Mouse (Mus musculus): ENCODE results near the gene Ptprn2. TPM values are rescaled to one million over a fixed set of nuclear protein-coding genes. Genes with fewer than 3 reads are reported as not detected.

The Ptprn2 gene
- polyA plus RNA-seq, 1 experiment from 2014 or later = 12.2 TPM

DNA sequence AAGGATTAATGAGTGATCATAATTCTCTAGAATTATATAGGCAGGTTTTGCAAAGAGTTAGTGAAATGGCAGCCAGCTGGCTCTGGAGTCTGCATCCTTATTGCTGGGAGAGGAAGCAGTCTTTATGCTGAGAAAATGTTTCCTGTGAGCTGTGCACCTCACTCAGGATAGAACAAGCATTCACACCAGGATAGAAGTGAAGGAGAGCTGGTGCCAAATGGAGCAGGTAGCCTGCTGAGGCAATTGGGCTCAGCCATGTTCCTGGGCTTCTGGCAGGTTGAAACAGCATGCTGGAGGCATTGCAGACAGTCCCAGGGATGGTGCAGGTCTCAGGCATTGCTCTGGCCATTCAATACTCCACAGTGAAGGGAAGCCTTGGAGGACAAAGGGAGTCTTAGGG is 47.8 kb downstream of the Ptprn2 start:
- Histone ChIP-seq H3K27ac (replicated peaks) (no peak overlapping the region), H3K9ac (replicated peaks) (no peak overlapping the region), H3K9me3 (no peaks in the 10 kb centered on the region), H3K4me2 (replicated peaks) (no peak overlapping the region), H3K4me3 (no peak overlapping the region), H3K27me3 (no peaks in the 10 kb centered on the region), H3K36me3 (no peaks in the 10 kb centered on the region), H3K4me1 (no peaks in the 10 kb centered on the region)
- no peak for ATAC-seq (ENCODE audit: low FRiP score, low read depth)

DNA sequence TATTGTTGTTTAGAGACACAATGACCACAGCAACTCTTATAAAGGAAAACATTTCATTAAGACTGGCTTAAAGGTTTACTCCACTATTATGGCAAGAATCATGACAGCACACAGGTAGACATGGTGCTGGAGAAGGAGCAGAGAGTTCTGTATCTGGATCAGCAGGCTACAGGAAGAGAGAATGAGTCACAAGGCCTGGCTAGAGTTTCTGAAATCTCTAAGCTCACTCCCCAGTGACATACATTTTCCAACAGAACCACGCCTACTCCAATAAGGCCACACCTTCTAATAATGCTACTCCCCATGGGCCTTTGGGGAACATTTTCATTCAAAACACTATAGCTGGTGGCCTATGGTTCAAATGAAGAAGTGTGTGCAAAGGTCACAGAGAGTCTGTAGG is 53.8 kb downstream of the Ptprn2 start:
- H3K27ac ChIP-seq (replicated peaks) = no peak overlapping the region
- H3K4me3 ChIP-seq = no peak overlapping the region
- H3K4me1 ChIP-seq = no peaks in the 10 kb centered on the region
- H3K36me3 ChIP-seq = no peaks in the 10 kb centered on the region
- H3K9me3 ChIP-seq = no peaks in the 10 kb centered on the region
- no peak for ATAC-seq (ENCODE audit: low FRiP score, low read depth)
- no peak overlapping the region for H3K9ac ChIP-seq (replicated peaks)
- no peaks in the 10 kb centered on the region for H3K27me3 ChIP-seq
- H3K4me2 ChIP-seq (replicated peaks) = no peak overlapping the region
- 83% methylated on average over 1 of the region's 1 CpGs for WGBS

DNA sequence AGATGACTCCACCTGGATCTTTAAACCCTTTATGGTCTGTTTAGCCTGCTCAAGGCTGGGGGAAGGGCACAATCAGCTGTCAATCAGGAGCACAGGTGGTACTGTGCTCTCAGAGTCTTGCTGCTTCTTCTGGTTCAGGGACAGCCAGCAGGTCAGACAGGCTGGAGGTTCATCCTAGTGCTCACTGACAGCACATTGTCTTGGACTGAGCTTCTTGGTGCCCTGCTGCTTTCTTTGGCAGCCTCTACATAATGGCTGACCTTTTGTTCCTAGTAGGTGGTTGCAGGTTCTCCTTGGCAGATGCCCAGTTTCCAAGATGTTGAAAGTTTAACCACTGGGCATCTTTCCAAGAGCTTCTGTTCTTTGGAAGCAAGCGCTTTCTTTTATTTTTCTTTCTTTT is 55.1 kb downstream of the Ptprn2 start:
- Histone ChIP-seq H3K36me3 (no peaks in the 10 kb centered on the region), H3K9me3 (no peaks in the 10 kb centered on the region), H3K9ac (replicated peaks) (no peak overlapping the region), H3K4me3 (no peak overlapping the region), H3K4me2 (replicated peaks) (no peak overlapping the region), H3K27ac (replicated peaks) (no peak overlapping the region), H3K4me1 (no peaks in the 10 kb centered on the region), H3K27me3 (no peaks in the 10 kb centered on the region)
- ATAC-seq (ENCODE audit: low FRiP score, low read depth) = no peak
- 100% methylated on average over 1 of the region's 1 CpGs for WGBS

DNA sequence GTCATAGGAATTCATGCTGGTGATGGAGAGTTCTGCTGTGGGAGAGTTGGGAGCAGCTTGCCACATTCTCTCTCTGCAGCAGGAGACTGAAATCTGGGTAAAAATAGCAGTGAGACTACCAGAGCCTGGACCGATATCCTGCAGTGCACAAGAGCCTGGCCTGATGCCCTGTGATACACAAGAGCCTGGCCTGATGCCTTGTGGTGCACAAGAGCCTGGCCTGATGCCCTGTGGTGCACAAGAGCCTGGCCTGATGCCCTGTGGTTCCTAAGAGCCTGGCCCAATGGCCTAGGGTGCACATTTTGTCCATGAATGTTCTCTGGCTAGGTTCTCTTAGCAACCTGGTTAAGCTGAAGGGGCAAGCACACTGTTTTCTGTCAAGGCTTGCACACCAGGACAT is 64.5 kb downstream of the Ptprn2 start:
- Histone ChIP-seq H3K4me2 (replicated peaks) (no peak overlapping the region), H3K4me1 (no peaks in the 10 kb centered on the region), H3K4me3 (no peak overlapping the region), H3K36me3 (no peaks in the 10 kb centered on the region), H3K27me3 (no peaks in the 10 kb centered on the region), H3K9me3 (no peaks in the 10 kb centered on the region), H3K27ac (replicated peaks) (no peak overlapping the region), H3K9ac (replicated peaks) (no peak overlapping the region)
- WGBS = 93% methylated on average over 1 of the region's 1 CpGs
- no peak for ATAC-seq (ENCODE audit: low FRiP score, low read depth)

DNA sequence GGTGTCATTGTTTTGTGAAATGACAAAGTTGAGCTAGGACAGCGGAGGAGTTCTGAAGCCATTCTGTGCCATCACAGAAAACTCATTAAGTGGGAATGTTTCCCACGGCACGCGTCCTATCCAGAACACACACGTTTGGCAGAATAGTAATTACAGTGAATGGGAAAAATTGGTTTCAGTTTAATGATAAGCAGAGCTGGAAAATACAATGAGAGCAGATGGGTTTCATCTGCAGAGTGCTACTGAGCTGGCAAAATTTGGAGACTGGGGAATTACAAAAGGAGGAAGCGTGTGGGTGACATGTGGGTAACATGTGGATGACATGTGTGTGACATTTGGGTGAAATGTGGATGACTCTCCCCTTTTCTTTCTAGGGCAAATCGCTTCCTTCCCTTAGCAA is 66.0 kb downstream of the Ptprn2 start:
- WGBS = 88% methylated on average over 7 of the region's 7 CpGs
- H3K9ac ChIP-seq (replicated peaks) = no peak overlapping the region
- H3K4me3 ChIP-seq = no peak overlapping the region
- H3K27ac ChIP-seq (replicated peaks) = no peak overlapping the region
- no peaks in the 10 kb centered on the region for H3K36me3 ChIP-seq
- ATAC-seq (ENCODE audit: low FRiP score, low read depth) = no peak
- no peaks in the 10 kb centered on the region for H3K4me1 ChIP-seq
- H3K9me3 ChIP-seq = no peaks in the 10 kb centered on the region
- no peaks in the 10 kb centered on the region for H3K27me3 ChIP-seq
- H3K4me2 ChIP-seq (replicated peaks) = no peak overlapping the region

DNA sequence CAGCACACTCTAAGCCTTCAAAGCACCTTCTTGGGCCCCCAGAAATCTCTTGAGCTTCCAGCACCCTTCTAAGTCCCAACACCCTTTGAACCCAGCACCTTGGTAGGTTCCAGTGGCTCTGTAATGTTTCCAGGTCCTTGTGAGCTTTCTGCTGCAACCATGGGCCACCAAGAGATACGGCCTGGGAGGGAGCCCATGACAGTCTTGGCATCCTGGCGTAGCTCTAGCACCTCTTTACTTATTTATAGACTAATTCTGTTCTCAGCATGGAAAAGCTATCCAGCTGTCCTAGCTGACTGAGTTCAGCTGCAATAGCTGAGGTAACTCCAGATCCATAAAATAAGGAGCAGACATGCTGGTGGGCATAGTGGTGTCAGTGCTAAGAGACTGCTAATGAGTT is 66.8 kb downstream of the Ptprn2 start:
- H3K36me3 ChIP-seq = no peaks in the 10 kb centered on the region
- H3K27ac ChIP-seq (replicated peaks) = no peak overlapping the region
- no peak overlapping the region for H3K4me2 ChIP-seq (replicated peaks)
- ATAC-seq (ENCODE audit: low FRiP score, low read depth) = no peak
- H3K4me3 ChIP-seq = no peak overlapping the region
- H3K9ac ChIP-seq (replicated peaks) = no peak overlapping the region
- no peaks in the 10 kb centered on the region for H3K4me1 ChIP-seq
- H3K9me3 ChIP-seq = no peaks in the 10 kb centered on the region
- 87% methylated on average over 2 of the region's 2 CpGs for WGBS
- H3K27me3 ChIP-seq = no peaks in the 10 kb centered on the region

DNA sequence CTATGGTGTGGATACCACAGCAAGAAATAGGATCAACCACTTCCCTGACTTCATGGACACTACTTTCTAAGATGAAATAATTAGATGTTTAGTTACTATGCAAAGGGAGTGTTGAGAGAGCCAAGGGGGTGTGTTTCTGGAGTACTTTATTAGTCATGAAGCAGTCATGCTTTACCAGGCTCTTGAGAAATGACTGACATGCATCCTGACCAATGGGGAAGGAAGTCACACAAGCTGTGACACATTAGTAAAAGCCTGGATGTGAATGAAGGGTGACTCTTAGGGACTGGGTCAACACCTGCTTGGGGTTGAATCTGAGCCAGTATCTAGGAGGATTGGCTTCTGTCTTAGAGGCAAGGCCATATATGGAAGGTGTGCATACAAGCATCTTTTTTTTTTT is 67.8 kb downstream of the Ptprn2 start:
- no peak overlapping the region for H3K4me2 ChIP-seq (replicated peaks)
- no peak overlapping the region for H3K27ac ChIP-seq (replicated peaks)
- no peaks in the 10 kb centered on the region for H3K4me1 ChIP-seq
- H3K9ac ChIP-seq (replicated peaks) = no peak overlapping the region
- no peaks in the 10 kb centered on the region for H3K36me3 ChIP-seq
- no peaks in the 10 kb centered on the region for H3K9me3 ChIP-seq
- ATAC-seq (ENCODE audit: low FRiP score, low read depth) = no peak
- H3K4me3 ChIP-seq = no peak overlapping the region
- no peaks in the 10 kb centered on the region for H3K27me3 ChIP-seq

DNA sequence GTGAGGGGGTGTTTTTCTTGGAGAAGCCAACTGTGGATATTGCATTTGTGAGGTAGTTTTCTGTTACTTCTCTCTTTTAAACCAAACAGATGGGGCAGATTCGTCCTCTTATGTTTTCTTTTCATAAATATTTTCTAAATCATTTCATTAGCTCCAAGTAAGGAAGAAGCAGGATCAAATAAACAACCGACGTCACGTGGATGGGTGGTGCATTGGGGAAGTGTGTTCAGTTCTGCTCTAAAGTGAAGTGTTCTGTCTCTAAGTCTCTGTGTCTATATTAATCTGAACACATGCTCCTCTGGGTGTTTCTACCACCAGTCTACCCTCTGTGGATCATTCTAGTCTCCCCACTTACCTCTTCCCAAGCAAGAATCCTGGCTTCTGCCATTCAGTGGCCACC is 70.4 kb downstream of the Ptprn2 start:
- WGBS = 86% methylated on average over 4 of the region's 4 CpGs
- ATAC-seq (ENCODE audit: low FRiP score, low read depth) = no peak
- Histone ChIP-seq H3K4me3 (no peak overlapping the region), H3K4me1 (no peaks in the 10 kb centered on the region), H3K27ac (replicated peaks) (no peak overlapping the region), H3K36me3 (no peaks in the 10 kb centered on the region), H3K4me2 (replicated peaks) (no peak overlapping the region), H3K9me3 (no peaks in the 10 kb centered on the region), H3K9ac (replicated peaks) (no peak overlapping the region), H3K27me3 (no peaks in the 10 kb centered on the region)

DNA sequence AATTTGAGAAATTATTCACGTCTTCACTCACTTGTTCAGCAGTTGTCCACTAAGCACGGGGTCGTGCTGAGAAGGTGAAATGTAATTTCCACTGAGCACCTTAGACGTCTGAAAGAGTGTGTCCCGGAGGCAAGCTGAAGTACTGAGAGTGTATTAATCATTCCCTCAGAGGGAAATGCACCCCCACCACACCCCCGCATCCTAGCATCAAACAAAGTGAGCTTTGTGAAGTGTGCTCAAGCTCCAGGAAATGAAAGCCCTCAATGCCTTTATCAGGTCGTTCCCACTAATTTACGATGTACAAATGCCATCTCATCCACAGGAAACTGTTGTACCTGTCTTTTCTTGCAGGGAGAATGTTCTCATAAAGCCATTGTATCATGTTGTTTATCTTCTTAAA is 78.9 kb downstream of the Ptprn2 start:
- no peak overlapping the region for H3K4me3 ChIP-seq
- no peak for ATAC-seq (ENCODE audit: low FRiP score, low read depth)
- H3K9ac ChIP-seq (replicated peaks) = no peak overlapping the region
- no peaks in the 10 kb centered on the region for H3K9me3 ChIP-seq
- no peak overlapping the region for H3K27ac ChIP-seq (replicated peaks)
- no peak overlapping the region for H3K4me2 ChIP-seq (replicated peaks)
- no peaks in the 10 kb centered on the region for H3K4me1 ChIP-seq
- no peaks in the 10 kb centered on the region for H3K36me3 ChIP-seq
- H3K27me3 ChIP-seq = no peaks in the 10 kb centered on the region
- 88% methylated on average over 8 of the region's 8 CpGs for WGBS

DNA sequence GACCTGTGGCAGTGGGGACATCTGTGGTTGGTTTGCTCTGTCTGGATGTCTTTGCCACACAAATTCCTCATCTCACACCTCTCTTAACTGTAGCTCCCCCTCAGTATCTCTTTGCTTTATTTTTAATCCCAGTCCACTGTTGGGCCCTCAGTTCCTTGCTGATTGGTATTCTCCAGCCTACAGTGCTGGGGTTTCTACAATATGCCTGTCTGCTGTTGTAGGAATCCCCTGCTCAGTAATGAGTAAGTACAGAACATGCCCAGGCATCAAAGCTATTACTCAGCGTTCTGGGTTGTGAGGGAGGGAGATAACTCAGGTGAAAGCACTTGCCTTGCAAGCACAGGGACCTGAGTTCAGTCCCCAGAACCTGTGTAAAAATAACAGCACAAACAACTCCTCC is 81.2 kb downstream of the Ptprn2 start:
- 83% methylated on average over 1 of the region's 1 CpGs for WGBS
- Histone ChIP-seq H3K4me3 (no peak overlapping the region), H3K9me3 (no peaks in the 10 kb centered on the region), H3K36me3 (no peaks in the 10 kb centered on the region), H3K27me3 (no peaks in the 10 kb centered on the region), H3K4me1 (no peaks in the 10 kb centered on the region), H3K4me2 (replicated peaks) (no peak overlapping the region), H3K9ac (replicated peaks) (no peak overlapping the region), H3K27ac (replicated peaks) (no peak overlapping the region)
- no peak for ATAC-seq (ENCODE audit: low FRiP score, low read depth)

DNA sequence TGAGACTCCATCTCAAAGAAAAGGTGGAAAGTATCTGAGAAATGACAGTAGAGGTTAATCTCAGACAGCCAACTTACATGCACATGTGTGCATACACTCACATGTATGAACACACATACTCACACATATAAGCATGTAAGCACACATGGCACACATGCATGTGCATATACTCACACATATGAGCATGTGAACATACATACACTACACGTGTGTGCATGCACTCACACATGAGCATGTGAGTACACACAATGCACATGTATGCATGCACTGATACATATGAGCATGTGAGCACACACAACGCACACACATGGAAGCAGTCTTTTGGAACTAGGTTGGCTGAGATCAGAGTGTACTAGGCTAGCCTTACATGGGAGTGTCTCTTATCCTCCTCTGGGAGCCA is 81.7 kb downstream of the Ptprn2 start:
- Histone ChIP-seq H3K9ac (replicated peaks) (no peak overlapping the region), H3K9me3 (no peaks in the 10 kb centered on the region), H3K4me3 (no peak overlapping the region), H3K36me3 (no peaks in the 10 kb centered on the region), H3K4me1 (no peaks in the 10 kb centered on the region), H3K27me3 (no peaks in the 10 kb centered on the region), H3K27ac (replicated peaks) (no peak overlapping the region), H3K4me2 (replicated peaks) (no peak overlapping the region)
- WGBS = 93% methylated on average over 2 of the region's 2 CpGs
- ATAC-seq (ENCODE audit: low FRiP score, low read depth) = no peak

DNA sequence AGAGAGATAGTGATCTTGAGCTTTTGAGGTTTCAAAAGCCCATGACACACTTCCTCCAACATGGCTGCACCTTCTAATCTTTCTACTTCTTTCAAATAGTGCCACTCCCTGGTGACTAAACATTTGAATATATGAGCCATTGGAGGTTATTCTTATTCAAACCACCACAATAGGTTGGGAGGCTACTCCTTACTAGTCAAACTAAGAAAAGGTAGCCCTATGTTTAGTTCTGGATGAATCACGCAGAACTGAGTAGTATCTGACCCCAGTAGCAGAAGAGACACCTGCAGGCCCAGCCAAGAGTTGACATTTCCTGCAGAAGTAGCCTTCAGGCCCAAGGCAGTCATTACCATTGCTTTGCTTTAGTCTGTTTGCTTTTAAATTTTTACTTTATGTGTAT is 84.0 kb downstream of the Ptprn2 start:
- H3K4me2 ChIP-seq (replicated peaks) = no peak overlapping the region
- ATAC-seq (ENCODE audit: low FRiP score, low read depth) = no peak
- no peaks in the 10 kb centered on the region for H3K27me3 ChIP-seq
- no peaks in the 10 kb centered on the region for H3K4me1 ChIP-seq
- no peaks in the 10 kb centered on the region for H3K36me3 ChIP-seq
- no peak overlapping the region for H3K4me3 ChIP-seq
- 72% methylated on average over 1 of the region's 1 CpGs for WGBS
- H3K9me3 ChIP-seq = no peaks in the 10 kb centered on the region
- no peak overlapping the region for H3K9ac ChIP-seq (replicated peaks)
- H3K27ac ChIP-seq (replicated peaks) = no peak overlapping the region

DNA sequence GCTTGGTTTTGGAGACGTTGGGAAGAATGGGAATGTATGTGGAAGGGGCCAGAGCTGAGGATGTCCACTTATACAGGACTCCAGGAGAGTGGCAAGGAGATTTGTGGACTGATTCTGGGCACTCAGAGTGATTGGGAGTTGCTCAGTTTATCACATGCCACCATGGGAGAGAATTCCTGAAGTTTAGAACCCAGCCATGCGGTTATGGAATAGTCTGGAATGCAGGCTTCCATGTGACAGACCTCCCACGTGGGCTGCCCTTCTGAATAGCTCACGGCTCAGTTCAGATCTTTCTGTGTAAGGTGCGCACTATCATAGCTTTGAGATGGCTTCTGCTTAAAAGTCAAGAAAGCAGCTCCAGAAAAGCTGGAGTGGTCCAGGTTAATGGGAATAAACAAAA is 88.6 kb downstream of the Ptprn2 start:
- Histone ChIP-seq H3K4me1 (no peaks in the 10 kb centered on the region), H3K27me3 (no peaks in the 10 kb centered on the region), H3K4me2 (replicated peaks) (no peak overlapping the region), H3K9ac (replicated peaks) (no peak overlapping the region), H3K9me3 (no peaks in the 10 kb centered on the region), H3K4me3 (no peak overlapping the region), H3K36me3 (no peaks in the 10 kb centered on the region), H3K27ac (replicated peaks) (no peak overlapping the region)
- ATAC-seq (ENCODE audit: low FRiP score, low read depth) = no peak
- 83% methylated on average over 5 of the region's 5 CpGs for WGBS

All from midbrain, embryonic 12.5 days (tissue).